Mouse (Mus musculus) testis, adult 2 months (tissue): ENCODE measurements around the gene Slc22a15. TPM values are rescaled to one million over a fixed set of nuclear protein-coding genes. Genes with fewer than 3 reads are reported as not detected.

ENCODE experiments used
- H3K27ac ChIP-seq: fragments of 200-500 bp; 2 replicates; pipeline ENCODE4 v1.5.1; 2012; ENCODE audit warnings: low read depth, low read length; ENCODE audit not compliant: control insufficient read depth, insufficient read depth
- H3K27me3 ChIP-seq: fragments of 200-500 bp; 2 replicates; pipeline ENCODE4 v1.6.1; 2012; ENCODE audit warnings: mild to moderate bottlenecking, low read length, moderate library complexity; ENCODE audit not compliant: control insufficient read depth, insufficient read depth
- H3K36me3 ChIP-seq: fragments of 200-500 bp; 2 replicates; pipeline ENCODE4 v1.6.1; 2012; ENCODE audit warnings: mild to moderate bottlenecking, low read length; ENCODE audit not compliant: control insufficient read depth, insufficient read depth
- H3K4me1 ChIP-seq: fragments of 200-500 bp; 2 replicates; pipeline ENCODE4 v1.6.1; 2012; ENCODE audit warnings: low read length; ENCODE audit not compliant: control insufficient read depth, insufficient read depth
- H3K4me3 ChIP-seq: fragments of 200-500 bp; 2 replicates; pipeline ENCODE4 v1.5.1; 2012; ENCODE audit warnings: low read depth, mild to moderate bottlenecking, low read length, moderate library complexity, mixed read lengths; ENCODE audit not compliant: control insufficient read depth
- CTCF ChIP-seq: fragments of 200-500 bp; IDR thresholded peaks from 2 replicates; pipeline ENCODE4 v1.5.1; 2012; ENCODE audit warnings: low read depth, mild to moderate bottlenecking, inconsistent platforms, low read length, moderate library complexity; ENCODE audit not compliant: control insufficient read depth, insufficient read depth, insufficient replicate concordance
- POLR2A ChIP-seq: fragments of 200-500 bp; IDR thresholded peaks from 2 replicates; pipeline ENCODE4 v1.6.1; 2012; ENCODE audit warnings: low read depth, mild to moderate bottlenecking, inconsistent platforms, low read length, moderate library complexity; ENCODE audit not compliant: control insufficient read depth
- polyA plus RNA-seq: library from polyadenylated mRNA; depleted of rRNA; stranded (reverse); fragments of >200 nt; gene quantifications from 2 replicates; pipeline ENCODE4 v1.2.3, GENCODE M21; 2012

Slc22a15 gene
- polyA plus RNA-seq, 1 experiment: 54.7 TPM

DNA sequence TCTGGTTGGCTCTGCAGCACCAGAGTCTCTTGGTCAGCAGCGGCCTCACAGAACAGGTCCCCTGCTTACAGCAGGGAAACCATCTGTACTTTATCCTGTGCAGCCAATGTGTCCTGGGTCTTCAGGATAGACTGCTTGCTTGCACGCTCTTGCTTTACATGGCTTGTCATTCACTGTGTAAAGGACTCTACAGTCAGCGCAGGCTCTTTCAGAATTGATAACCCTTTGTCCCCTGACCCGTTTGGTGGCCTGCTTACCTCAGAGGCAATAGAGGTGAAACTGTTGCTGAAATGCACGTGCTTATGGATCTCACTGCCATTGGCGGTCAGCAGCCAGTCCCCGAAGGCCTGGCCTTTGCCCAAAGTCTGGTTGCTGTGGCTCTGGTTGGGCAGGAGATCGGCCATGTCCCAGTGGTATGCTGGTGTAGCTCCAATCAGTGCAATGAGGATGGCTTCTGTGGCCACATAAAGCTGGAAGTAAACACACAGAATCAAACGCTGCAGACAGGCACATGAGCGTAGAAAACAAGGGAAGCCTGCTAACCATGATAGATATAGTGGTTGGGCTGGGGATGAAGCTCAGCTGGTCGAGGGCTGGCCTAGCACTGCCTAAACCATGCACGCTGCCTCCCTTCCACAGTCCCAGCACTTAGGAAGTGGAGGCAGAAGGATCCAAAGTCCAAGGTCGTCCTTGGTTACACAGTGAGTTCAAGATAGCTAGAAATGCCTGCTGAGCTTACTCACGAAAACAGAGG is 9.0 kb downstream of the Slc22a15 start:
- no peak overlapping the region for H3K4me3 ChIP-seq
- H3K36me3 ChIP-seq: no peaks in the 10 kb centered on the region
- H3K27me3 ChIP-seq: no peaks in the 10 kb centered on the region
- no peak overlapping the region for H3K27ac ChIP-seq
- no peaks in the 10 kb centered on the region for H3K4me1 ChIP-seq
- TF ChIP-seq POLR2A (no peak), CTCF (no peak)

DNA sequence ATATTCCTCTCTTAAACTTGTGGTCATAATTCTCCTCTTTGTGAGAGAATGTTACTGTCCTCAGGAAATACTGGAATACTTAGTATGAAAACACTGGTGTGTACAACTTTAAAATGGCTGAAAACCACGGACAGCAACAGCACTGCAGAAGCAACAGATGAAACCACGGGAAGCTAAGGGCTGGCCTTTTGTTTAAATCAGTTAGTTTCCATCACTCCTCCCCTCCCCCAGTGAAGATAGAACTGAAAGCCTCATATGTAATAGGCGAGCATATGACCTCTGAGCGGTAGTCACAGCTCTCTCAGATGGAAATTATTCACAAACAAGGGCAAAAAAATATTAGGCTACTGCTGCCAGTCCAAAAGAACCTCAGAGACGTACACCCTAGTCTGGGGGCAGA is 10.0 kb downstream of the Slc22a15 start:
- H3K27ac ChIP-seq: no peak overlapping the region
- no peaks in the 10 kb centered on the region for H3K36me3 ChIP-seq
- H3K27me3 ChIP-seq: no peaks in the 10 kb centered on the region
- H3K4me3 ChIP-seq: no peak overlapping the region
- TF ChIP-seq POLR2A (no peak), CTCF (no peak)
- no peaks in the 10 kb centered on the region for H3K4me1 ChIP-seq

DNA sequence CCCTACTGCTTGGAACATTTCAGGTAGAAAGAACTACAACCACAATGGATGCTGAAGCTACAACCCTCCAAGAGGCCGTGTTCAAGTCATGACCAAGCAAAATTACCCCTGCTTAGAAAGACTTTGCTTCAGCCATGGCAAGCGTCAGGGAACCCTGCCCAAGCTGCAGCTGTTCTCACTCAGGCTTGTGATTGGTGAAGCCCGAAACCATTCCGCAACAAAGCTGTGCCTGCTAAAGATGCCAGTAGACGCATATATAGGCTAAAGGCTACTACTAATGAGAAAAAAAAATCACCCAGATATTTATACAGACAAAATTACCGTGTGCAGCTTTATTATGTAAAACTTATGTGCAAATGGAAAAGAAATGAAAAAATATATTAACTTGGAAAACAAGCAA is 12.2 kb downstream of the Slc22a15 start:
- H3K27ac ChIP-seq: no peak overlapping the region
- TF ChIP-seq CTCF (no peak), POLR2A (no peak)

DNA sequence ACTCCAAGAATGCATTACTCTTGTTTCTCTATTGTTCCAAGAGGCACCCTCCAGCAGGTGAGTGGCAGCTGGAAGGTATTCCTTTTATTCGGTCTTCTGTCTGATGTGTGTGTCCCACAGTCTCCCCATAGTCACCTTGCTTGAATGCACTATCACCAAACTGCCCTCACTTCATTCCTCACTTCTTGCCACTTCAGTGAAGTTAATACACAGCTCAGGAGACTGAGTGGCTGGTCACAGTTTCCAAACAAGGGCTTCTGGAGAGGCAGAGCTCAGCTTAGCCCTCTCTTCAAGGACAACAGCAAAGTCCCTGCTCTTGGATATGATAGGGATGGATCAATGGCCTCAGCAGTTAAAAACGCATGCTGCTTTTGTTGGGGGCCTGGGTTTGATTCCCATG is 17.2 kb downstream of the Slc22a15 start:
- TF ChIP-seq CTCF: no peak
- TF ChIP-seq POLR2A: no peak
- no peak overlapping the region for H3K27ac ChIP-seq
- no peaks in the 10 kb centered on the region for H3K36me3 ChIP-seq
- no peaks in the 10 kb centered on the region for H3K27me3 ChIP-seq
- no peaks in the 10 kb centered on the region for H3K4me1 ChIP-seq
- H3K4me3 ChIP-seq: no peak overlapping the region

More for the DNA sequence above, 12.2 kb downstream of the Slc22a15 start:
- H3K4me1 ChIP-seq: no peaks in the 10 kb centered on the region
- H3K27me3 ChIP-seq: no peaks in the 10 kb centered on the region
- no peak overlapping the region for H3K4me3 ChIP-seq
- H3K36me3 ChIP-seq: no peaks in the 10 kb centered on the region

DNA sequence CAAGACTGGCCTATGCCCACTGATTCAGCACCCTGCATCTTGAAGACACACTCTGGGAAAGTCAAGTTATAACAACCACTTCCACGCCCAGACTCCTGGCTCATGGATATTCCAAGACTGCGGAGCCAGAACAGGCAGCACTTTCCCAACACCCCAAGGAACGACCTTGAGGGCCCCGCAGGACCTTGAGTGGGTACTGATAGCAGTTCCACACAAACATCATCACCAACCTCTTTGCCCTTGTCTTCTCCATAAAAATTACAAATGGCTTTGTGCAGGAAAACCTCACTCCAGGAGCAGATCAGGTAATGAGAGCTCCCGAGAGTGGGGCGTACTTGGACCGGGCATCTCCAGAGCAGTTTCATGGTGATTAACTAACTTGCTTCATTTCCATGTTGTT is 19.5 kb downstream of the Slc22a15 start:
- Histone ChIP-seq H3K27ac (no peak overlapping the region), H3K27me3 (no peaks in the 10 kb centered on the region), H3K4me3 (no peak overlapping the region), H3K4me1 (no peaks in the 10 kb centered on the region), H3K36me3 (no peaks in the 10 kb centered on the region)
- no peak for TF ChIP-seq POLR2A
- TF ChIP-seq CTCF: no peak

DNA sequence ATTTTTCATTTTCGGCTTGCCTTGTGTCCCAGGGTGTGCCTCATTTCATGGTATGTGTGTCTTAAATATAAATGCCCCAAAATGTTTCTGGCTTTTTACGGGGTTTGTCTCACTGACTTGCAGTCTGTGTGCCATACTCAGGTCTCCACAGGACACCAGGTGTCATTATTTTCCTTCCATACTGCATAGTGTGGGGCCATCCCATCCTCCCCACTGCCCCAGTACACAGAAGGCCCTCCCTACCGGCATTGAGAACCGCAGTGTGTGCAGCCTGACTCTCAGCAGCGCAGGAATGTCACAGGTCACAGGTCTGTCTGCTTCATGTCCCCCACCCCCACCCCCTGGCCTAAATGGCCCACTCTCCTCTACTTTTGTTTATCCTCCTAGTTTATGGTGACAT is 21.2 kb downstream of the Slc22a15 start:
- TF ChIP-seq CTCF (no peak), POLR2A (no peak)
- Histone ChIP-seq H3K4me1 (no peaks in the 10 kb centered on the region), H3K27ac (no peak overlapping the region), H3K36me3 (no peaks in the 10 kb centered on the region), H3K4me3 (no peak overlapping the region), H3K27me3 (no peaks in the 10 kb centered on the region)

DNA sequence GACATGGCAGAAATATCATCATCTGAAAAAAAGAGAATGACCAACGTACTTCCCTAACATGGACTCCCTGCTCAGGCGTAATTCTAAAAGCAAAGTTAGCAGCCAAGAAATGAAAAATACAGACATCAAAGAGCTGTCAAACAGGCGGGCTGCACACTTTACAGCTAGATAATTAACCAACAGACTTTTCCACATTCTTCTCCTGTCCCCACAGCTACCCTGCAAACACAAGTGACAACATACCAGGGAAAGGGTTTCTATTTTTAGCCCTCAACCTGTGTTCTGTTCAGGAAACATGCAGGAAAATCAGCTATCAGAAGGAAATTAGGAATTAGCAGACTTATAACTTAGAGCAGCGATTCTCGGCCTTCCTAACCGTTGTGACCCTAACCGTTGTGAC is 21.9 kb downstream of the Slc22a15 start:
- Histone ChIP-seq H3K36me3 (no peaks in the 10 kb centered on the region), H3K27ac (no peak overlapping the region), H3K27me3 (no peaks in the 10 kb centered on the region), H3K4me3 (no peak overlapping the region), H3K4me1 (no peaks in the 10 kb centered on the region)
- TF ChIP-seq CTCF: no peak
- no peak for TF ChIP-seq POLR2A

DNA sequence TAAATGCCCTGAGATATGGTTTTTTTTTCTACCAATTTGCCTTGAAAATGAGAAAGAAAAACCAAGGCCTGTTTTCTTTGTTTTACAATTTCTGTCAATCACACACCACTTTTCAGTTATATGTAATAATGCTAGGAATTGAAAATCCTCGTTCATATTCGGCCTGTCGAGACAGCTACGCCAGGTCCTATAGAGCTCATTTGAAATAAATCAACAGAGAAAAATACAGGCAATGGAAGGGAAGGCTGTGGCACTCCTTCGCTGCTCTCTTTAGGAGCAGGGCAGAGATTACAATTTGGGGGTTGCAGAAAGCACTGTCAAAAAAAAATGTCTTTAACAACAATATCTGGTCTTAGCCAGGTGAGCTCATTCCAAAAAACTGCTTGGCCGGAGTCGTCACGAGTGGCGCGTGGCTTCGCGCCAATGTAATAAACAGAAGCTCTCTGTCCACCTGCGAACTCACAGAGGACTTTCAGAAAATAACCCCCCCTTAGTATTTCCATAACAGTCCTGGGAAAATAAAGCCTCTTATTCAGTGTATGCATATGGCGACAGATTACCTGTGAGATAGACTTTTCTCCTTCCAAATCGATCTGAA is 26.8 kb downstream of the Slc22a15 start:
- no peaks in the 10 kb centered on the region for H3K36me3 ChIP-seq
- no peak overlapping the region for H3K4me3 ChIP-seq
- no peaks in the 10 kb centered on the region for H3K4me1 ChIP-seq
- TF ChIP-seq POLR2A (no peak), CTCF (no peak)
- H3K27me3 ChIP-seq: no peaks in the 10 kb centered on the region
- no peak overlapping the region for H3K27ac ChIP-seq
